Mouse (Mus musculus) small intestine, adult 2 months (tissue): Measurements from ENCODE around the gene Apopt1. TPM values are rescaled to one million over a fixed set of nuclear protein-coding genes. Genes with fewer than 3 reads are reported as not detected.

Experiments used
- H3K27ac ChIP-seq: fragments of 200-500 bp; 2 replicates; pipeline ENCODE4 v1.5.1; 2012; ENCODE audit warnings: low read depth, low read length, control low read depth, inconsistent platforms; ENCODE audit not compliant: insufficient read depth
- H3K27me3 ChIP-seq: fragments of 200-500 bp; 2 replicates; pipeline ENCODE4 v1.6.1; 2012; ENCODE audit warnings: mild to moderate bottlenecking, moderate library complexity, low read length, inconsistent platforms; ENCODE audit not compliant: control insufficient read depth, insufficient read depth
- H3K36me3 ChIP-seq: fragments of 200-500 bp; 2 replicates; pipeline ENCODE4 v1.6.1; 2012; ENCODE audit warnings: mild to moderate bottlenecking, low read length, control low read depth, inconsistent platforms; ENCODE audit not compliant: control insufficient read depth, insufficient read depth
- H3K4me1 ChIP-seq: fragments of 200-500 bp; 2 replicates; pipeline ENCODE4 v1.6.1; 2012; ENCODE audit warnings: low read length, inconsistent platforms, mixed read lengths; ENCODE audit not compliant: control insufficient read depth, insufficient read depth, insufficient read length
- H3K4me3 ChIP-seq: fragments of 200-500 bp; 2 replicates; pipeline ENCODE4 v1.5.1; 2012; ENCODE audit warnings: low read depth, mild to moderate bottlenecking, control low read depth, inconsistent platforms, low read length, moderate library complexity
- CTCF ChIP-seq: fragments of 200-500 bp; IDR thresholded peaks from 2 replicates; pipeline ENCODE4 v1.5.1; 2012; ENCODE audit warnings: low read depth, mild to moderate bottlenecking, control low read depth, inconsistent platforms, low read length, moderate library complexity, mixed read lengths; ENCODE audit not compliant: insufficient replicate concordance, insufficient read length; ENCODE audit errors: extremely low read depth
- POLR2A ChIP-seq: fragments of 200-500 bp; IDR thresholded peaks from 2 replicates; pipeline ENCODE4 v1.6.1; 2012; ENCODE audit warnings: low read depth, mild to moderate bottlenecking, control low read depth, inconsistent platforms, low read length, moderate library complexity
- WGBS: fragments of 180-500 bp; shearing (Covaris S2); methylation state at CpG from one replicate; pipeline ENCODE4 v1.1.7; 2018; 5-methylcytosine and 5-hydroxymethylcytosine counted together
- polyA plus RNA-seq: library from polyadenylated mRNA; depleted of rRNA; stranded (reverse); fragments of >200 nt; gene quantifications from 2 replicates; pipeline ENCODE4 v1.2.3, GENCODE M21; 2012

Apopt1 gene
- polyA plus RNA-seq, 1 experiment, result 16.7 TPM

GRCm38 (mm10) chr12:111682003-111682402, 31.1 kb upstream of the Apopt1 start:
- whole genome bisulfite sequencing, result 78% methylated on average over 5 of the region's 5 CpGs
- peak overlapping the region; percentile 85 for H3K27ac ChIP-seq
- peaks cover 24% of the 10 kb centered on the region for H3K4me1 ChIP-seq
- H3K36me3 ChIP-seq, result peaks cover 11% of the 10 kb centered on the region
- TF ChIP-seq POLR2A (no peak), CTCF (no peak)
- H3K4me3 ChIP-seq, result no peak overlapping the region
- no peaks in the 10 kb centered on the region for H3K27me3 ChIP-seq

- peaks cover 11% of the 10 kb centered on the region for H3K36me3 ChIP-seq
- no peak for TF ChIP-seq CTCF
- TF ChIP-seq POLR2A, result no peak
- peak overlapping the region; percentile 85 for H3K27ac ChIP-seq
- H3K27me3 ChIP-seq, result no peaks in the 10 kb centered on the region
- peaks cover 27% of the 10 kb centered on the region for H3K4me1 ChIP-seq
- WGBS, result 71% methylated on average over 5 of the region's 5 CpGs
- H3K4me3 ChIP-seq, result no peak overlapping the region
Measured at GRCm38 (mm10) chr12:111682806-111683205, 30.3 kb upstream of the Apopt1 start.

- WGBS, result 49% methylated on average over 4 of the region's 4 CpGs
- TF ChIP-seq CTCF (no peak), POLR2A (no peak)
- Histone ChIP-seq H3K27ac (peak overlapping the region; percentile 91), H3K4me3 (no peak overlapping the region), H3K27me3 (no peaks in the 10 kb centered on the region), H3K4me1 (peaks cover 43% of the 10 kb centered on the region), H3K36me3 (peaks cover 5% of the 10 kb centered on the region; the same call in 1 of the 2 replicates)
Measured at GRCm38 (mm10) chr12:111686390-111686789, 26.7 kb upstream of the Apopt1 start.

GRCm38 (mm10) chr12:111687350-111688068, 25.6 kb upstream of the Apopt1 start:
- Histone ChIP-seq H3K27ac (peak overlapping the region; percentile 91), H3K4me3 (no peak overlapping the region), H3K36me3 (peaks cover 4% of the 10 kb centered on the region; the same call in 1 of the 2 replicates), H3K27me3 (no peaks in the 10 kb centered on the region), H3K4me1 (peaks cover 50% of the 10 kb centered on the region)
- TF ChIP-seq CTCF (no peak), POLR2A (no peak)
- whole genome bisulfite sequencing, result 23% methylated on average over 14 of the region's 14 CpGs

GRCm38 (mm10) chr12:111688069-111688428, 25.0 kb upstream of the Apopt1 start:
- Histone ChIP-seq H3K27ac (peak overlapping the region; percentile 91), H3K36me3 (0 out of 2 replicates have a peak, but pooled peaks cover 1% of the 10 kb centered on the region), H3K27me3 (no peaks in the 10 kb centered on the region), H3K4me1 (peaks cover 50% of the 10 kb centered on the region), H3K4me3 (no peak overlapping the region)
- TF ChIP-seq CTCF (no peak), POLR2A (no peak)
- WGBS, result 40% methylated on average over 2 of the region's 2 CpGs

- H3K4me1 ChIP-seq, result peaks cover 50% of the 10 kb centered on the region
- H3K4me3 ChIP-seq, result no peak overlapping the region
- TF ChIP-seq POLR2A, result no peak
- no peak for TF ChIP-seq CTCF
- peak overlapping the region; percentile 75 for H3K27ac ChIP-seq
- no peaks in the 10 kb centered on the region for H3K36me3 ChIP-seq
- no peaks in the 10 kb centered on the region for H3K27me3 ChIP-seq
- WGBS, result 27% methylated on average over 11 of the region's 11 CpGs
Measured at GRCm38 (mm10) chr12:111689426-111689825, 23.6 kb upstream of the Apopt1 start.

- no peaks in the 10 kb centered on the region for H3K27me3 ChIP-seq
Measured at GRCm38 (mm10) chr12:111691346-111691872, 21.7 kb upstream of the Apopt1 start.

More at GRCm38 (mm10) chr12:111691346-111691872, 21.7 kb upstream of the Apopt1 start:
- Histone ChIP-seq H3K4me3 (no peak overlapping the region), H3K36me3 (no peaks in the 10 kb centered on the region), H3K4me1 (peaks cover 50% of the 10 kb centered on the region), H3K27ac (peak overlapping the region; percentile 17; the same call in 1 of the 2 replicates)
- no peak for TF ChIP-seq CTCF
- no peak for TF ChIP-seq POLR2A
- 63% methylated on average over 5 of the region's 5 CpGs for WGBS
